Mouse (Mus musculus) erythroblast, embryonic 14.5 days (primary cell): Measurements from ENCODE around the gene Lrig1.

Experiments used
- GATA1 ChIP-seq: IDR thresholded peaks from 2 replicates; pipeline ENCODE4 v1.6.1; 2012; ENCODE audit warnings: low read length, inconsistent platforms, mixed read lengths
- TAL1 ChIP-seq: IDR thresholded peaks from 3 replicates; pipeline ENCODE4 v1.6.1; 2012; ENCODE audit warnings: low read length, inconsistent platforms, mixed read lengths

GRCm38 (mm10) chr6:94561346-94561745, 138.6 kb downstream of the Lrig1 start:
- no peak for TF ChIP-seq GATA1
- no peak for TF ChIP-seq TAL1
